Mouse (Mus musculus) hematopoietic stem cell, adult 5-6 weeks (primary cell): ENCODE results near the gene H2-Ke6. TPM values are rescaled to one million over a fixed set of nuclear protein-coding genes. Genes with fewer than 3 reads are reported as not detected.
A peak's percentile ranks its signal among the peaks of the same experiment; 100 is the strongest.

Experiments used
- ATAC-seq, 2 experiments: fragments of 125-278 bp in 1 of 2; replicated peaks in 1 of 2; 2 replicates each; pipeline ENCODE4 v1.8.0; 2016 to 2017; ENCODE audit warnings: inconsistent platforms in 2 of 2, mild to moderate bottlenecking in 2 of 2, moderate number of reproducible peaks in 2 of 2, low read depth in 1 of 2, moderate TSS enrichment in 1 of 2; ENCODE audit not compliant: low FRiP score in 2 of 2, poor library complexity in 2 of 2, severe bottlenecking in 2 of 2, insufficient read depth in 1 of 2, low TSS enrichment in 1 of 2
- total RNA-seq: library from RNA; stranded (forward); fragments of 172-1452, 232-1000 nt; gene quantifications from 2 replicates; pipeline ENCODE4 v1.2.3, GENCODE M21; 2017

The H2-Ke6 gene
- total RNA-seq, result 81.8 and 89.3 TPM in 2 replicates

DNA sequence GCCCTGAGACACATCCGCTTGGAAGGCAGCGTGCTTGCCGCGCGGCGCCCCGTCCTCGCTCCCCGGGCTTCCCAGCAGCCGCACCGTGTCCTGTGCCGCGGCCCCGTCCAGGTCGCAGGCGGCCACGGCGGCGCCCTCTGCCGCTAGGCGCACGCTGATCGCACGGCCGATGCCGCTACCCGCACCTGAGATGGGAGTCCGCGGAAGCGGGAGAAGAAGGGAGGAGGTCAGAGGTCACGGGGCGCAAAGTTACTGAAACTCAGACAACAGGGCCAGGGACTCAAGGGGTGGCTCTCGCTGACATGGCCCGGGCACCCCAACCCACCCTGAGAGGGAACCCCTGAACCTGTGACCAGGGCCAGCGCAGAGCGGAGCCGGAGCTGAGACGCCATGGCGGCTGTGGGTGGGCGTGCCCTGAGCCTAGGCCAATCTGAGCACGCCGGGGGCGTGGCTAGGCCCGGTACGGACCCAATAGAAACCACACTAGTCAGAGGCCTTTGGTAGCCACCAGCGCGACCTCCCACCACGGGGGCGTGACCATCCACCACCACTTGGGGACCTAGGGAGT, at the start of gene H2-Ke6:
H2-Ke6 (minus strand) TSS at position 405 of the 568 bp plus-strand sequence.
- ATAC-seq, result peak; percentile 57 to 68

DNA sequence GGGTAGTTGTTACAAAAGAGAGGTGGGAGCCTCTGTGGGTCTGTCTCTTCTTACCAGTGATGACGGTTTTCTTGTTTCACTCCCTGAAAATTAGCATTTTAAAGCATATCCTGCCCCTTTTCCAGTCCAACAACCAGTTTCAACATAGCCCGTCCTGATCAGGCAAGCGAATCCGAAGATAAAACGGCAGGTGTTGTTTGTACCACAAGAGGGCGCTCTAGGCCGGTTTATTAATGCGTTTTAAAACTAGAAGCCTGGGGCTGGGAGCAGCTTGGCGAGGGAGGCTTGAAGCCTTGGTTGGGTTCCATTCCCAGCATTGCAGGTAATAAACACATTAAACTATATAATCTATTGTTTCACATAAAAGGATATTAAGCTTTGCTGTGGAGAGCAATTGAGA, 49.7 kb upstream of the H2-Ke6 start:
- ATAC-seq, result peak; percentile 59 to 64; a peak in 3 of 4 replicates

DNA sequence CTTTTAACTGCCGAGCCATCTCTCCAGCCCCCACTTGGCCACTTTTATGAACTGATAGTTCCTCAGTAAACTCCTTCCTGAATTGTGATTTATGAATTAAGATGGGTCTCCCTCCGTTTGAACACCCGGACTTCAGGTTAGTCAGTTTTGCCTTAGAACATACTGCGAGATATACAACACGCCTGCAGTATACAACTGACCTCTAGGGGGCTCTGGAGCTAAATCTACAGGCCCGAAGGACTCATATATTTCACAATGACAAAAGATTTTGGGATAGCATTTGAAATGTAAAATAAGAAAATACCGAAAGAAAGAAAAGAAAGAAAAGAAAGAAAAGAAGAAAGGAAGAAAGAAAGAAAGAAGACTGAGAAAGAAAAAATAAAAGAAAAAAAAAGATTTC, 47.4 kb upstream of the H2-Ke6 start:
- ATAC-seq, result no peak

DNA sequence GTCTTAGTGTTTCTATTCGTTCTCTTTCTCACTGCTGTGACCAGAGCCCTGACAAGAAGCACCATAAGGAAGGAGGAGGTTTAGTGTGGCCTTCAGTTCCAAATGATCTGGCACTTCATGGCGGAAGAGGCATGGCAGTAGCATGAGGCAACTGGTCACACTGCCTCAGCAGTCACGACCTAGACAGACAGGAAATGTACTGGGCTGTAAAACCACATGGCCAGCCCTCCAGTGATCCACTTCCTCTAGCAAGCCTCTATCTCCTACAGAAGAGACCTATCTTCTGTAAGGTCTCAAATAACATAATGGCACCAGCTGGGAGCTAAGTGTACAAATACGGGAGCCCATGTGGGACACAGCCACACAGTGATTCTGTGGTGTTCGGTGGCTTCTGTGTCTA, 44.2 kb upstream of the H2-Ke6 start:
- peak; percentile 18 to 37; a peak in 2 of 4 replicates for ATAC-seq

DNA sequence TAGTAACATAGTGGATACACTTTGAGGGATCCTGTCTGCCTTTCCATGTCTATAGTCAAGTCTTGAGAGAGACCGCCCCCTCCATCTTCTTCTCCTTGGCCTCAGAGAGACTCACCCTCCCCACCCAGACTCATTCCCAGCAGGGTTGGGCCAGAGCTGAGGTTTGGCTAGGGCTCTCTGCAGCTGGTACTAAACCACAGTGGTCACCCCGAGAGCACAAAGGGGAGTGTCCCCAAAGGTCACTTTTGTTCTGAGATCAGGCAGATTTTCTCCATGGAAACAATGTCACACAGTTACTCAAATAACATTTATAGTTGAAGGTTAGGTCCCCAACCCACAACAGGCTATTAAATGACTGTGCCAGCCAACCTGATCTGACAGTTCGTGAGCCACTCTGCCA, 41.0 kb upstream of the H2-Ke6 start:
- ATAC-seq, result peak; percentile 35 to 62; a peak in 3 of 4 replicates

DNA sequence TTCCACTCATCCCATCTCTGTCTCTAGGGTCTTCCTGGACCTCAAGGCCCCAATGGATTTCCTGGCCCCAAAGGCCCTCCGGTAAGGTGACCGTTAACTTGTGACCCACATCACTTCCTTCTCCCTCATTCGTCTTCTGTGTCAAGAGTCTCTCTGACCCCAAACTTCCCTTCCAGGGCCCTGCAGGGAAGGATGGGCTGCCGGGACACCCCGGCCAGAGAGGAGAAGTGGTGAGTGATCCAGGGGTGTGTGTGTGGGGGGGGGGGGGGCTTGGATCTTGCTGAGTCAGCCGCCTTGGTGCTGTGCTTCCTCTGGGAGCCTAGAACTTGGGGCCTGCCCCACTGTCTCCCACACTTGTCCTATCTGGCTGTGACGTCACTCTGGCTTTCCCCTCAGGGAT, 29.4 kb upstream of the H2-Ke6 start:
- ATAC-seq, result peak; percentile 34 to 58; a peak in 3 of 4 replicates

DNA sequence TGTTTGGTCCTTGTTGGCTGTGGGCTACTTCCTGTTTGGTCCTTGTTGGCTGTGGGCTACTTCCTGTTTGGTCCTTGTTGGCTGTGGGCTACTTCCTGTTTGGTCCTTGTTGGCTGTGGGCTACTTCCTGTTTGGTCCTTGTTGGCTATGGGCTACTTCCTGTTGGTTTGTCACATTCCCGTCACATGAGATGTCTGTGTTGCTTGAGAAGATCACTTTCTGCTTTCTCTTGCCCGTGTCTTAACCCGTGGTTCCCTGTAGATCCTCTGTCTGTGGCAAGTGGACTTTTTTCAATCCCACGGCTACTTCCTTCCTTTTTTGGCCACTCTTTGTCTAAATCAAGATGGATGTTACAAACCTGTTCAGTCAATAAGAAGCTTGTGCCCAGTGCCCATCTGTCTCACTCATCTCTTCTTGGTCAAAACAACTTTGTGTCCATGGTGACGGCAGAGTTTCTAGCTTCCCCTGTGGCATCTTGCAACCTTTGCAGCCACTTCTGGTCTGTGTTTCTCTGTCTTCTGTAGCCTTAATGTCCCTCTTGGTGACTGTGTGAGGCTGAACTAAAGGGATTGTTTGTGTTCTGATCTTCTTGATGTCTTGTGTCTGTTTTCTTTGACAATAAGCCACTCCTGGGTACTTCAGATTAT, 19.7 kb upstream of the H2-Ke6 start:
- ATAC-seq, result peak; percentile 42 to 51; a peak in 2 of 4 replicates

DNA sequence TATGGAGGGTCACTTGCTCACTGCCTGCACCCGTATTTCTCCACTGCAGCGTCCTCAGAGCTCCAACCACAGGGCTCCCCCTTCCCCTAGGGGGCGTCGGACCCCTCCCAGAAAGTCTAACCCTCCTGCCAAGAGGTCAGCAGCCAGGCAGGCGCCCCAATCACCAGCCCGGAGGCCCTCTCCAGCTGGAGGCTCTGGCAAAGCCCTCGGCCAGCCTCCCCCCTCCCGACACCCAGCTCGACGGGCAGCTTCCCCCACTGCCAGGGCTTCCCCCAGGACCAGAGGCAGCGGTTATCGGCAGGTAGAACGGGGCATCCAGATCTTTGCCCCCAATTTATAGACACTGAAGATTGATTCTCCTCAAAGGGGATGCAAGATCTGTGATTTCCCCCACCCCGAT, 18.1 kb upstream of the H2-Ke6 start:
- no peak for ATAC-seq

DNA sequence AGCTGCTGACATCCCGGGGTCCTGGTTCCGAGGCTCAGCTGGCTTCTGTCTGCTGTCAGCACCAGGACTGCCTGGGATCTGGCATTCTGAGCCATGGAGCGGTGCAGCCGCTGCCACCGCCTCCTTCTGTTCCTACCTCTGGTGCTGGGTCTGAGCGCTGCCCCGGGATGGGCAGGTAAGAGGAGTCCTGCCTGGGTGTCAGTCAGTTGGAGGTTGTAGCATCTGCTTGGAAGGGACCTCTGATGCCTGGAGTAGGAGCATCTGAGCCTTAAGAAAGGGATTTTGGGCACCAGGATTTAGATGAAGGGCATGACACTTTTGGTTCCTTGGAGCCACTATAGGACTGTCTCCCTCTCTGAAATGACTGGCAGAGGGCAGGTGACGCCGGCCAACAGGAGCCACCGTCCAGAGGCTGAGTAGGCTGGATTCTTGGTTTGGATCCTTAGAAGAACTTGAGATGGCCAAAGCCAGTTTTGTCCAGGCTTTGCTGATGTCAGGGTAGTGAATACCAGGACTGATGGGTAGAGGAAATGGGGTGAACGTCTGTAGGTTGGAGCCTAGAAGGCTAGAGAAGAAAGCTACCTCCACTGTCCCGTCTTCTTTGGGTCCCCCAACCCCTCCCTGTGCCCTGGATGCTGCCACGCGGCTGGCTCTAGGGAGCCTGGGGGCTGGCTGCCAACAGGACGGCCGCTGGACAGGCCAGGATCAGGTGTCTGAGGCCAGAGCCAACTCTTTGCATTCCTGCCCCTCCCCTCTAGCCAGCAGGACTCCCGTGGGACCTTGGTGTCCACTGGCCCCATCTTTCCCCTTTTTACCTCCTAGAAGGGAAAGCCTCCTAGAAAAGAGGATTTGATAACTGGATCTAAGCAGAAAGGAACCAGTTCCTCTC, 11.9 kb upstream of the H2-Ke6 start:
- no peak for ATAC-seq

DNA sequence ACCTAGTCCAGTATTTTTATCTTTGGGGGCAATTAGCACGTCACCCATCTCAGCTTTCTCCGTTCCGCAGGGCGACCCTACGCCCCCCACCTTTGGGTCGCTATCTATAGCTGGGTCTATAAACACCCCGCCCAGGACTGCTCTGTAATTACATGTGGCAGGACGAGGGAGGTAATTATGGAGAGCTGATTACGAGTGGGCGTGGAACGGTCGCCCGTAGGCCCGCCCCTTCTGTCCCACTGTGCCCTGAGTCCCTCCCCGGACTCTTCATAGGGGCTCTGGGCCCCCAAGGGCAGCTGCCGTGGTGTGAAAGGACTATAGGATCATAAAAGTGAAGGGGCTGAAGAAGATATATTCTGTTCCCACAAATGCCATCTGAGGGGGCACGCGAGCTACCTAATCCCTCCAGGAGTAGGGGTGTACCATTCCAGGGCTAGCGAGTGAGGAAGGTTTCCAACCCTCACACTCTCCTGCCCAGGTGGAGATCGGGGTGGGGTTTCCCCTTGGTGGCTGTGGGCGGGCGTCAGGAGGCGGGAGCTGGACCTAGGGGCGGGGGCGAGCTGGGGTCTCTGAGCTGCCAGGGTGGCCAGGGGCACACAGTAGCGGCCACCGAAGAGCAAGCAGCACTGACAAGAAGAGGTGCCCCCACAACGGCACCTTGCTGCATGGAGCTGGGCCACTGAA, 11.2 kb upstream of the H2-Ke6 start, which contains the start of gene Col11a2:
Col11a2 (plus strand) TSS at position 560 of the 684 bp plus-strand sequence.
- ATAC-seq, result no peak

DNA sequence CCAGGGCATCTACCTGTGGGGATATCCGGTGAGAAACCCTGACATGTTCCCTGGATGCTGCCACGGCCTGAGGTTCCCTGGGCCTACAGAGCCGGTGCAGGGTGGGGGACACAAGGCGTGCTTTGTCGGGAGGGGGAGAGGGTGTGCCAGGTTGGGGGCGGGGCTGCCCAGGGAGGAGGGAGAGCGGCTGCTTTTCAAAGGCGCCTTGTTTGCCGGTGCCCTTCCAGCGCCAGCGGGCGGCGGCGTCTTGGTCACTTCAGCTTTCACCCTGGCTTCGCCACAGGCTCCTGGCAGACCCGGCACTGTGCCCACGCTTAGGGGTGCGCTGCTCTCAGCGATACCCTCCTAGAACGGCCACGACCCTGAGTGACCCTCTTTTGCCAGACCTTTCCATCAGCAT, 10.6 kb upstream of the H2-Ke6 start:
- no peak for ATAC-seq

DNA sequence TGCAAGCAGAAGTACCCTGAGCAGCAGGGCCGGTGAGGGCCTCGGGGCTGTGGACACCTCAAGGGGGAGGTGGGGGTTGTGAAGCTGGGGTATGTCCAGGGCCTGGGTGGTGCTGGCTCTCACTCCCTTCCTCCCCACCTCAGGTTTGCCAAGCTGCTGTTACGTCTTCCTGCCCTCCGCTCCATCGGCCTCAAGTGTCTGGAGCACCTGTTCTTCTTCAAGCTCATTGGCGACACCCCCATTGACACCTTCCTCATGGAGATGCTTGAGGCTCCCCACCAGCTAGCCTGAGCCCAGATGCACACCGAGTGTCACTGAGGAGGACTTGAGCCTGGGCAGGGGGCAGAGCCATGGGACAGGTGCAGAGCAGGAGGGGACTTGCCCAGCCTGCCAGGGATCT, 9.4 kb upstream of the H2-Ke6 start:
- ATAC-seq, result no peak

DNA sequence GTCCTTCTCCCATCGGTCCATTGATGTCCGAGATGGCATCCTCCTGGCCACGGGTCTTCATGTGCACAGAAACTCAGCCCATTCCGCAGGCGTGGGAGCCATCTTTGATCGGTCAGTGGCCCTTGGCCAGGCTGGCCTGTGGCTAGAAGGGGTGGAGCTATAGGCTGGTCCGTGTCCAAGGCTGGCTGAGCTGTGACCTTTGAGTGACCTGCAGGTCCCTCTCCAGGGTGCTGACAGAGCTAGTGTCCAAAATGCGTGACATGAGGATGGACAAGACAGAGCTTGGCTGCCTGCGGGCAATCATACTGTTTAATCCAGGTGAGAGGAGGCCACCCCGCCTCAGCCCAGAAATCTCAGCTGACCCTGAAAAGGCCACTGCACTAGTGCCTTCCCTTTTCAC, 8.8 kb upstream of the H2-Ke6 start:
- no peak for ATAC-seq

DNA sequence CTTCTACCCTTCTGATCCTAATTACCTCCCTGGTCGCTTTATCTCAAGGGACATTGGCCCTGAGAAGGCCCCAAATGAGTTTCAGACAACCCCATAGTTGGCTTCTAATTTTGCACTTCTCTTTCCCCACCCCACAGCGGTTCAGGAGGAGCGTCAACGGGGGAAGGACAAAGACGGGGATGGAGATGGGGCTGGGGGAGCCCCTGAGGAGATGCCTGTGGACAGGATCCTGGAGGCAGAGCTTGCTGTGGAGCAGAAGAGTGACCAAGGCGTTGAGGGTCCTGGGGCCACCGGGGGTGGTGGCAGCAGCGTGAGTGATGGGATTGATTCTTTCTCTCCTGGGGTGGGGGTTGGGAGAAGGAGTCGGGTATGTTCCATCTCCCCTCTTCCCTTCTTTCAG, 7.7 kb upstream of the H2-Ke6 start:
- no peak for ATAC-seq

DNA sequence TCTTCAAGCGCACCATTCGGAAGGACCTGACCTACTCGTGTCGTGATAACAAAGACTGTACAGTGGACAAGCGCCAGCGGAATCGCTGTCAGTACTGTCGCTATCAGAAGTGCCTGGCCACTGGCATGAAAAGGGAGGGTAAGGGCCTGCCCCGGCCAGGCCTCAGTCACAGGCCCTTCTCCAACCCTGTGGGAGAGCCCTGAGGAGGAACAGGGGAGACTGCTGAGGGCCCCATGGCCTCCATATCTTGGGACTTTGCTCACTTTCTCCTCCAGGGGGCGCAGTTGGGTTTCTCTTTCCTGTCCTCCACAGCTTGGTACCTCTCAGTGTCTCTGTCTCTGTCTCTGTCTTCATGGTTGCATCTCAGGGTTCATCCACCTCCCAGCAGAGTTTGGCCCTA, 6.2 kb upstream of the H2-Ke6 start:
- 0 out of 4 replicates have a peak, but pooled peaks of 1 of the 2 experiments have one; percentile 20 for ATAC-seq

DNA sequence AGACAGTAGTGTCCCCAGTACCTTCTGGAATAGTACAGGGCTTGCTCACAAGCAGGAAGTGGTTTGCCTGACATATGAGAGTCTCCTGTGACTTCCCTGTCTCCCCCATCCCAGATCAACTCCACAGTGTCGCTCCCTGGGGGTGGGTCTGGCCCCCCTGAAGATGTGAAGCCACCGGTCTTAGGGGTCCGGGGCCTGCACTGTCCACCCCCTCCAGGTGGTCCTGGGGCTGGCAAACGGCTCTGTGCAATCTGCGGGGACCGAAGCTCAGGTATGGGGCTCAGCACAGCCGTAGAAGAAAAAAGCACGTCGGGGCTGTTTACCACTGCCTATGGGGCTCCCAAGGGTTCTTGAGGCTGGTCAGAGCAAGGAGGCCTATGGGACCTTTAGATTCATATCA, 5.6 kb upstream of the H2-Ke6 start:
- no peak for ATAC-seq

DNA sequence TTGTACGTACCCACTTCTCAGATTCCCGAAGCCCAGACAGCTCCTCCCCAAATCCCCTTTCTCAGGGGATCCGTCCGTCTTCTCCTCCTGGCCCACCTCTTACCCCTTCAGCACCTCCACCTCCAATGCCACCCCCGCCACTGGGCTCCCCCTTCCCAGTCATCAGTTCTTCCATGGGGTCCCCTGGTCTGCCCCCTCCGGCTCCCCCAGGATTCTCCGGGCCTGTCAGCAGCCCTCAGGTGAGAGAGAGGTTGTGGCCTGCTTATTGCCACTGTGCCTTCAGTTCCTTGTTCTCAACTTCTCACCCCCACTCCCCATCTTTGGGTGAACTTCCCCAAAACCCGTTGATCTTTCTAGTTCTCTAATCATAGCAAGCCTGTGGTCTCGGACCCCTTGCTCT, 4.9 kb upstream of the H2-Ke6 start:
- ATAC-seq, result no peak
